Mouse (Mus musculus) 3134 (cell line): ENCODE measurements at regions not wholly inside any gene's neighbourhood (a gene's known extent, or its start where the extent isn't known, plus 50 kb on each side); places are given as distances from the start of the nearest gene placed in this dataset.

Experiments used
- DNase-seq: peaks from one replicate; pipeline ENCODE4 v3.0.0-alpha.2; 2011; ENCODE audit warnings: low spot score; ENCODE audit not compliant: insufficient read length; ENCODE audit errors: extremely low read depth

DNA sequence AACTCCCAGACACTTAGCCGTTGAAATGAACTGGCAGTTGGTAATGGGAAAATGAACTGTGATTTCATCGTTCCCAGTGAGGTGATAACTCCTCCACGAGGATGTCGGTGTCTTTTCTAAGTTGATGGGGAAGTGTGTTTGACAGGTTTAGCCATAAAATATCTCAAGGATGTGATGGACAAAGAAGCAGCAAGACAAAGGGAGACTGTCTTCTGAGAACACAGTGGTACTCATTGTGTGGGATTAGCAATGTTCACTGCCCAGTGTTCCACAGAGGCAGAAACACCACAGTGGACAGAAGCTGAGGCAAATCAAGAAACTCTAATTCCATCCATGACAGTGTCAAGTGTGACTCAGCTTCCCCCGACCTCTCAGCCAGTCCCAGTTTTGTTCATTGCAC lies 287.9 kb downstream of the Nsun3 start:
- no peak for DNase-seq

DNA sequence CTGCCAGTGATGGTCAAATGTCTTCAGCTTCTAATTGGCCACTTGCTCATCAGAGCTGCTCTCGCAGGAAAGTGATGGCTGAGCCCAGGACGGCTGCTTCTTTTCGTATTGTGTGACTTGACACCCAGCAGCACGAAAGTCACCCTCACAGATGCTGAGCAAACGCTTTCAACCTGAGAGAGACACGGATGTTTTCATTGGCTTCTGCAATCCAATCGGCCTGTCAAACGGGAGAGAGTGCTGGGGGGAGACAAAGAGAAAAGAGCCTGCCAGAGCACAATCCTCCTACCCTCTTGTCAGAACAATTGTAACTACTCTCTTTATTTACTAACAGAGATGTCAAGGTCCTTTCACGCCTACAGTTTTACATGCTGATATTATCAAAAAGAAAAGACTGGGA lies 289.9 kb downstream of the Nsun3 start:
- DNase-seq: no peak

DNA sequence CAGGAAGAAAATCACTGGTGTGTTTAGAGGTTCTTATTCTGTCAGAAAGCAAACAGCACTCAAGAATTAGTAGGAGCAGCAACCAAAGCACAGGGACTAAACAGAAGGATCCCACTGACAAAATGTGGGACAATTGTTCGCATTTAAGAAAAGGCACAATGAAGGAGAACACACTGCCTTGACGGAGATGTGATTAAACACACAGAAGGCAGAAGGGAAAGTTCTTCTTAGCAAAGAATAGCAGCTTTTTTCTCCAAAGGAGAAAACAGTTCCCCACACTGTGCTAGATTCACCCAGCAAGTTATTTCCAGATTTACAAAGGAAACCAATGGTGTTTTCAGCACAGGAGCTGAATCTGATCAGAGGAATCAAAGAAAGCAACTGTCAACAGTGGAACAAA lies 316.5 kb downstream of the Nsun3 start:
- DNase-seq: no peak

DNA sequence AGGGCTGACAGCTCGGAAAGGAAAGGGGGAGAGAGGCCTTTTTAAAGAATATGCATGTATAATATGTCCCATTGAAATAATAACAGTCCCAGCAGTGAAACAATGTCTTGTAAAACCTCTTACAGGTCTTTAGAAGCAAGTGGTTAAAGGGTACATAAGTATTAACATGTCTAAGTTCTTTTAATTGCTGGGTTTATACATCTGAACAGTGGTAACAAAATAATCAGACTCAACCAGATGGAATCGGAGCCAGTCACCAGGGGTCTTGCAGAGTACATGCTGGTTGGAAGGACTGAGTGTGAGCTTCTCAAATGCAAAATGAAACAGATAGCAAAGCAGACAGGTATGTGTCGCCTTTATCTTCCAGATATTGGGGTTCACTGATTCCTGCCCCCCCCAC lies 317.3 kb downstream of the Nsun3 start:
- DNase-seq: no peak

DNA sequence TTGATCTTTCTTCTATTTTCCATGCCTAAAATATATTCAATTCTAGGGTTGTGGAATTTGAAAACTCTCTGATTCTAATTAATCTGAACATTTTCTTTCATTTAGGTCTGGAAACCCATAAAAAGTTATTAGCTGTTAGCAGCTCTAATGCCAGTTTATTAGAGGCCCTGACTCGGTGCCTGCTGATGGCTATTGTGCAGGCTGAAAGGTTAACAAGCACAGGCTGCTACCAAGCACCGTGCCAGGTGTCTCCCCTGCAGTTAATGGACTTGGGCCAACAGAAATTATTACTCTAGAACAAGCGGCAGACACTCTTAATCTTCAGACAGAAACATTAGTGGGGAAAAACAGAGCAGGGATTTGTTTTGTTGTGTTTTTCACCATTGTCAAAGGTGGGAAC lies 317.8 kb downstream of the Nsun3 start:
- DNase-seq: no peak

DNA sequence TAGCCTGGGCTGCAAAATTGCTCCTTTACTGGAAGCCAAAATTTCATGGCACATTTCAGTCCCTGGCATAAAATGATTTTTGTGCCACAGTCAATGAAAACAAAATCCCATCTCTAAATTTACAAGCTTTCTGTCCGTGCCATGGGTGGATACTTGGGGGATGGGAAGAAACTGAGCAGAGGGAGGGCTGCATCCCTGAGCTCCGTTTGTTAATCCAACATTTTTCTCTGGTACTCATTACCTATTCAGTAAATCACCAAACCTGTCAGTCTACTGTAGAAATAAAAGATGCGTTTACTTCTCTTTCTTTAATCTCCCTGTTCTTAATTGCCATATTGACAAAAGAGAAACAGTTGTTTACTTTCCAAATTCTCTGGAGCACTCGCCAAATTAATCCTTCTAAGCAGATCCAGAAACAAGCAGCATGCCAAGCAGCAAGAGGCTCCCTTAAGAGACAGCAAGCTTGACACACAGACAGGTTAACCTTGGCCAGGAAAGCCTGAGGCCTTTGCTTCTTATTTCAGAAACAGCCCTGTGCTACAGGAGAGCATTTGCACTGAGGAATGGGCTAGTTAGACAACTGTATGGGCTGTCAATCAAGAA lies 326.6 kb downstream of the Nsun3 start:
- no peak for DNase-seq

DNA sequence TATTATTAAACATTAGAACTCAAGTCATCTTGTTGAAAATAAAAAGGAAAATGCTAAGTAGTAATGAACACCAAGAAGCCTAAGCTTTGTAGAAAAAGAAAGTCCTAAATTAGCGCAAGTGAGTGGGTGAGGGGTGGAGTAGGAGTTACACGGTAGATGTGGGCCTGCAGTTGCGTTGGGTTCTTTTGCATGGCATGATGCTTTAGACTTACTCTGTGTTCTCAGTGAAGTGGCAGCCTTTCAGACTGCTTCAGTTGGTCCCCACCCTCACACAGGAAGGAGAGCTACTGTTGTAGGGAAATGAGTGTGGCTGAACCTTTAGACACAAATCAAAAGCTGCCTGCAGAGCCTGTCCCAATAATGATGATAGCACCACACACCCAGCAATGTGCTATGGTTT lies 336.9 kb downstream of the Nsun3 start:
- DNase-seq: no peak

DNA sequence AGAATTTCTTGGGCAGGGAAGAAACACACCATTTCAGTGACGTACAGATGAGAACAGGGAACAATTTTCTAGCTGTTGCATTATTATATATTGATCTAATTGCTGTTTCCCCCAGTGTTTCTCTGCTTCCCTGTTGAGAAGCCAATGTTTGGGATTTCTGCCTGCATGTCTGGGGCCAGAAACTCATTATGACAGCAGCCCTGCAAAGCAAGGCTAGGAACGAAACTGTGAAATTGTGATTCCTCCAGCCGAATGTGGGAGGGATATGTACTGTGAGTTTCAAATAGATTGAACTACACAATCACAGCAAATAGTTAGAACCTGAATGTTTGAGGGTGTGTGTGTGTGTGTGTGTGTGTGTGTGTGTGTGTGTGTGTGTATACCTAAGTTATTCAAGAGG lies 339.2 kb downstream of the Nsun3 start:
- no peak for DNase-seq

DNA sequence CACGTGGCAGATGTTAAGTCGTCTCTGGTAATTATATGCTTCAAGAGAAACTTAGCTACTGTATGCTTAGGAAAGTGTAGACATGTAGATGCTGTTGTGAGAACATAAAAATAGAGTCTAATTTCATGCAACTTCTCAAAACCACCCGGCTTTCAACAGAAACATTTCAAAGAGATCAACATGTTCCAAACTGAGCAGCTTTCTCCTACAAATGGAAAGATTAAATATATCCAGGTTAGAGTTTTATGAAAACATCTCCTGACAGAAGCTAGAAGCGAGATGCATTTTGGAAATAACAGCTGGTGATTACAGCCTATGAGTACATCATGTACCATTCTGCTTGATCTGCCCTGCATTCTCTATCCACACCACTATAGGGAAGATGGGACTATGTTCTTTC lies 345.4 kb downstream of the Nsun3 start:
- no peak for DNase-seq

DNA sequence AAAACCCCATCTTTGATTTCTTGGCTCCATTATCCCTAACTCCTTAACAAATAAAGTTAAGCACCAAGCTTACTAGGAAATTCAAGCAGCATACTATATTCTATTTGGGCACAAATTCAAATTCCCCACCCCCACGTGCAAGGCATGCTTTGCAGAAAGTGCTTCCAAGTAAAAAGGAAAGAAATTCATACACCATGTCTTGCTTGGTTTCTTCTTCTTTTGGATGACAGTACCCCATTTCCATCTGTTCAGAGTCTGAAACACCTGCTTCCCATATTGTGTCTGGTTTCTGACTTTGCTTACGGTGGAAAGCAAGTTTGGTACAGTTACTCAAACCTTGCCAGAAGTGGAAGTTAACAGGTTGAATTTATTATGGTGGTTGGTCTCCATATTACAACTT lies 353.5 kb downstream of the Nsun3 start:
- no peak for DNase-seq

DNA sequence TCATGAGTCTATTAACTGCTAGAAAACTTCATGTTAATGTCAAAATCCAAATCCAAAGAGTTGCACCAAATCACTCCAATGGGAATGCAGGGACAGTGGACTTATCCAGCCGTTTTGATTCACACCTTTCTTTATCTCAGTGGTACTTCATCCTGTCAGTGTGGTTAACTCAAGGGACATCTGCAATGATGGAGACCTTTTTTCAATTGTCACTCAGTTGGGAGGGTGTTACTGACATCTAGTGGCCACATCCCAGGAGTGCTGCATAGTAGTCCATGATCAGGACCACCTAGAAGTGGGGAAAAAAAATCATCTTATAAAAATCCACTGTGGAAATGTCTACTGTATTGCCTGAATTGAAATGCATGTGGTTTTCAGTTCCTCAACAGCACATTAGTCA lies 372.1 kb downstream of the Nsun3 start:
- DNase-seq: no peak

DNA sequence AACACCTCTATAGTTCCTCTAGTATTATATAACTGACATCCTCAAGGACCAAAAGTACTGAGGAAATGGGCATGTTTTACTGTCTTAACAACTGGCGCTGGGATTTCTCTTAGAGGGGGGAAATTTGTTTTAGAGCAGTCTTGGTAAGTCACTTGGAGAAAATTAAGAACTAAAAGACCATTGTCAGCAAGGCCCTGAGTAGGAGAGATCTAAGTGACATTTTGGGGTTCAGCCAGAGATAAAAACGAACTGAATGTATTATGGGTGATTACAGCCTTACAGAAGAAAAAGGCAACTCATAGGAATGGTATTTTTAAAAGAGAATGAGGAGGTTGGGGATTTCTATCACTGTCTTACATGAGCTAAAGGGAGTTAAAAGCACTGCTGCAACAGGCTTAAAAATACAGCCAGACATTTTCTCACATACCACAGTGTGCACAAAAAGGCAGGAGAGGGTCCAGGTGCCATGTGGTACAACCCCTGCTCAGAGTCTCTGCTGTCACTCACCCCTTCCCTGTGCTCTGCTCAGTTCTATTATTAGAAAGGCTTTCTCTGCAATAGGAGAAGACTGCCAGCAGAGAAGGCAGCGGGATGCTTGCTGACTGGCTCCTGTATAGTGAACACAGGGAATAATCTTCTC lies 379.0 kb downstream of the Nsun3 start:
- DNase-seq: no peak

DNA sequence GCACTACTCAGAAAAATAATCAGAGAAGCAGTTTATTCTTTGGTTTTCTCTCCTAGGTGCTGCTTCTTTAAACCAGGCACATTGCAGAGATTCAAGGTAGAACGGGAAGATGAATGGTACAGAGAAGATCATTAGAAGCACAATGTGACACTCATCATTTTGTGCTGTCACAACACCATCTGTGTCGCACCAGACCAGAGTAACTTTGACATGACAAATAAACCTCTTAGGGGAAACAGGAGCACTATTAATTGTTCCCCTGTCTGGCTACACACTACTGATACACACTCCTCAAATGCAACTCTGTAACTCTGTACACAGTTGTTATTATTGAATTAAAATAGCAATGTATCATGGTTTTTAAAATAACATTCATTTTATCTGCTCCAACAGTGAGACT lies 380.2 kb downstream of the Nsun3 start:
- DNase-seq: no peak

DNA sequence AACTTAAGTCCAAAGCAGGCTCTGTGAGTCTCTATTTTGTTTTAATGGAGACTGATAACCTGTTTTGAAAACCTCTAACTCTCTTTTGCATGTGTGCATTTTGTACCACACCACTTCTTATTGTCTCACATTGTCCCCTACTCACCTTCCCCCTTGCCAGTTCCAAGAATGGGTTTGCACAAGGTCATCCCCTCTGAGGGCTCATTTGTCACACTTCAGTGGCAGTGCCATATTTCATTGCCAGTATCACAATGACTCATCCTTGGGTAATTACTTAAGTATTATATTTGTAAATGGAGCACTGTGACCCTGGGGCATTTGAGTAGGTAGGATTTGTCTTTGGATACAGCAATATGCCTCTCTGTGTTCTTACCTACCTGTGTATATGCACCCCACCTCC lies 429.3 kb downstream of the Nsun3 start:
- no peak for DNase-seq

DNA sequence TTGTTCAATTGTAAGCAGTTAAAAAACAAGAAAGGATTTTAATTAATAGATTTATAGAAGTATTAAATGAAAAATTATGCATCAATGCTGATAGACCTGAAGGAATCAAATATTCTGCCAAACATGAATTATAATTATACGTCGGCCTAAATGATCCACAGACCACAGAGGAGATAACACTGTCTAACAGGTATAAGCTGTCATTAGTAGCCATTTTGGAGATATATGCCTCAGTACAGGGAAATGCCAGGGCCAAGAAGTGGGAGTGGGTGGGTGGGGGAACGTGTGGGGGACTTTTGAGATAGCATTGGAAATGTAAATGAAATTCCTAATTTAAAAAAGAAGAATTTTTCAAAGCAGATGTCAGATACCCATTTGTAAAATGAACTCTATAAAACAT lies 430.3 kb downstream of the Nsun3 start:
- no peak for DNase-seq

DNA sequence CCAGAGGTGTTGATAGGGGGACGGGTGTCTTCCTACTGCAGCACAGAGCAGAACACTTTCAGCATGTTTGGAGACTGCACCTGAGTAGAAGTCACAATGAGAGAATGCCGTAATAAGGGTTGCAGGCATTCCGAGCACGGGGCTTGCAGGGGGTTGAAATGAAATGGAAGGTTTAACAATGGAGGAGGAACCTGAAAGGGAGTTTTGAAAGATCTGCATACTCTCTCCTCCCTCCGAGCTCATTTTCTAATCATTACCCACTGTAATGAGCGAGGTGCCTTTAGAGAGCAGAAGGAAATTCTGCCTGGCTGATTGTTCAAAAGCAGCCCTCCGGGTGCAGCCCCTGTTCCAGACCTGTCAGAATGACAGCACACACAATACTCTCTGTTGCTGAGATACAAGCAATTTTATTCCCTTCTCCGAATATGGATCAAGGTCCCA lies 430.8 kb downstream of the Nsun3 start:
- no peak for DNase-seq

DNA sequence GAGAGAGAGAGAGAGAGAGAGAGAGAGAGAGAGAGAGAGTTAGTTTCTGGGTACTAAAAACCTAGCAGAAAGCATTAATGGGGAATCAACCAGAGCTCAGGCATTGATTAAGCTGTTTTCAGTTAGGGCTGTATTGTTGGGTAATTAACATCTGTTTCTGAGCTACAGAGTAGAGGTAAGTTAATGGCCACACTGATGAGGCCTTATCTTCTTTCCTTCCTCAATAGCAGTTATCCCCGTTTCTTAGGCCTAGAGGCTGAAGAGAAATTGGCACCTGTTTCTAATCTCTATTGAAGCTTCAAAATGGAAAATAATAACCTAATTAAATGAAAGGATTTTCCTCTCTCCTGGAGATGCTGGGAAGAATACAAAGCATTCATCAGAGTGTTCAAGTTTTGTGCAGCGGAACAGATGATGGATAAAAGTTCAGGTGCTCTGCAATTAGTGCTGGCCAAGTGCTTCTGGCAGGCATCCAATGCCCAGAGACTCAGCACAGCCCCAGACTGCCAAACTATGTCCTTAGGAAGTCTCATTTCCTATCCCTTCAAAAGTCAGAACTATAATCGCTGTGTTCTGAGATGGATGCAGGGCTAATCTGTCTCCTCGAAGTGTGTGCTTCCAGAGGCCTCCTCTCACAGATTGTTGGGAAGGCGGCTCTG lies 459.1 kb downstream of the Nsun3 start:
- no peak for DNase-seq

DNA sequence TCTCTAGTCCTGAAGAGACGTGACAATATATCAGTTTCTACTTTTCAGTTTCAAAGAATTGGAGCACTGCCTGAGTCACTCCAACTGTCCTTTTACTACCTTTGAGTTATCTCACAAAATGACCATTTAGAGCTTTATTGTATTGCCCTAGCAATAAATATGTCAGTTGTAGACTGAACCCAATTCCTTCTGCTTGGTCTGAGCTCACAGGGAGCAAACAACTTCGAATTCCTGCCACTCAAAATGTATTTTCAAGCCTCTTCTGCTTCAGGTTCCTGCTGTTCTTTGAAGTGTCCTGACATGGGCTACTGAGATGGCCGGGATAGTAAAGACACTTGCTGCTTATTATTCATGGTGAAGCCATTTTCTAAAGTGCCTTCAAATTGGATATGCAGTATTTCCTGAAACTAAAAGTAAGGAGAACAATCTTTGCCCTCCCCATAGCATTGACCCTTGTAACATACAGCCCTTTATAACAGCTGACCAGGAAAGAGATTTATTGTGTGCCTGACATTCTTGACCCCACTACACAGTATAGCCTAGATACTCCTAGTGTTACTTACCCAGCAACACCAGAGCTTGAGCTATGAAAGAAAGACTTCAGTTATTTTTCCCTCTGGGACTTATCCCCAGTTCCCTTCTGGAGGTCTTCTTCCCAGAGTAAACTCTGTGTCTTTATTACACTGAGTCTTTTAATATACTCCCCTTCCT lies 460.9 kb downstream of the Nsun3 start:
- DNase-seq: no peak

DNA sequence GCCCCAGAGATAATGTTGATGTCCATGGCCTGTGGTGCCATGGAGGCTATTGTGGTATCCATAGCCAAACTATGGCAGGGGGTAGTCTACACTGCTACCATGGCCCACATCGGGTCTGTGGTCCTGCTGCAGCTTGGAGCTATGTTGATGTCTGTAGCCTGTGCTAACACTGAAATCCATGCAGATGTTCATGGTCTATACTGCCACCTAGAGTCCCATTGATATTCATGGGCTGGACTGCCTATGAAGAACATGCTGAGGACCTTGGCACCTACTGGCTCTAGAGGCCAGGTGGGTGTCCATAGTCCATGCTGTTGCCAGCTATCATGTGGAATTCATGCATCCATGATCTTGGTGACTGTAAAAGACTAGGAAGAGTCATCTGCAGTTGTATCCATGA lies 463.8 kb downstream of the Nsun3 start:
- DNase-seq: no peak

DNA sequence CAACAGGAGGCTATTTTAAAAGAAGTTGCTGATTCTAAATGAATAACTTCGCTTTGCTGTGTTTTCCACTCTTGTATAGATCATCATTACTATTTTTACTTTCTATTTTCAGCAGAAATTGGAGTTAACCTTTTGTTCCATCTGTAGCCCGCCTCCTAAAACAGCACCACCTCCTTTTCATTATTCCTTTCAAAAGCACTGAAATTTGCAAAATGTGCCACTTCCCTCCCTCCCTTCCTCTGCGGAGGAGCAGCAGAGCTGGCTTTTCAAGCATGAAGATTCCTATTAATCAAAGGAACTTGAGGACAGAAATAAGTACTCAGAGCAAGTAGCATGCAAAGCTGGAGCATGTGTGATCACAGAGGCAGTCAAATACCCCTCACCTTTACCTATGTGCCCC lies 497.7 kb downstream of the Nsun3 start:
- no peak for DNase-seq
